Mouse (Mus musculus) retina, embryonic 14.5 days (tissue): ENCODE results near the gene Sema7a.

ENCODE experiments used
- DNase-seq: peaks from one replicate; pipeline ENCODE4 v3.0.0-alpha.2; 2015; ENCODE audit warnings: low spot score

Gene Sema7a

GRCm38 (mm10) chr9:57938225-57939055, 1.5 kb upstream of the Sema7a start:
- DNase-seq: no peak

GRCm38 (mm10) chr9:57940349-57940794, 460 bp downstream of the Sema7a start:
- peak; percentile 64 for DNase-seq

DNA sequence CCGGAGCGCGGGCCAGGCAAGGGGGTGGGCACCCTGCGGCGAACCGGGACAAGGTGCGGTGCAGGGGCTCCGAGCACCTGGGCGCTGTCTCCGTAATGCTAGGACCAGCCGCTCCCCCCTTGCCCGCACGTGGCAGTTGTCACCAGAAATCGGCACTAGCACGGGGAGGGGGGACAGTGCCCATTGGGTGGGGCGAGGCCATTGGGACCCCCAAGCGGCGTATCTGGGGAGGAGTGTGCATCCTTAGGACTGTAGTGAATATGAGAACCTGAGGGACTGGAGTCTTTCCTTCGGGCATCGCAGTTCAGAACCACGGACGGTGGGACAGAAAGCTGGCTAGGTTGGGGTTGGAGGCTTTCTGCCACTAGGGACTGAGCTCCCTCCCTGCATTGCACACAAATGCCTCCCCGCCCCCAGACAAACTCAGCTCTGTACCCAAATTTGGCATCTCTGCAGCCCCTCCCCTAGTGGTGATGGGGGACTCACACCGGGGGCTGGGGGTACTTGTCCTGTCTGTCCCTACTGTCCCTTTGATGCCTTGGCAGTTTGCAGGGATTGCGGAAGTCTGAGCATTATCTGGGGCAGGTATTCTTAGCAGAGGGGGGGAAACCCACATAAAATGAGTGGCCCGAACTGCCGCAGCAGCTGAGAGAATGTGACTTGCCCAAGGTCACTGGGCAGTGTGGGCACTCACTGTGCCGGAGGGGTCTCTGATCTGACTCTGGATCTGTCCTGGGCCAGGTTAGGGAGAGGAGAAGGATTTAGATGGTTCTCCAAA, 1.1 kb downstream of the Sema7a start:
- peak; percentile 32 for DNase-seq

- no peak for DNase-seq
Measured at GRCm38 (mm10) chr9:57942039-57942438, 2.1 kb downstream of the Sema7a start.

- no peak for DNase-seq
Measured at GRCm38 (mm10) chr9:57943067-57943466, 3.2 kb downstream of the Sema7a start.

DNA sequence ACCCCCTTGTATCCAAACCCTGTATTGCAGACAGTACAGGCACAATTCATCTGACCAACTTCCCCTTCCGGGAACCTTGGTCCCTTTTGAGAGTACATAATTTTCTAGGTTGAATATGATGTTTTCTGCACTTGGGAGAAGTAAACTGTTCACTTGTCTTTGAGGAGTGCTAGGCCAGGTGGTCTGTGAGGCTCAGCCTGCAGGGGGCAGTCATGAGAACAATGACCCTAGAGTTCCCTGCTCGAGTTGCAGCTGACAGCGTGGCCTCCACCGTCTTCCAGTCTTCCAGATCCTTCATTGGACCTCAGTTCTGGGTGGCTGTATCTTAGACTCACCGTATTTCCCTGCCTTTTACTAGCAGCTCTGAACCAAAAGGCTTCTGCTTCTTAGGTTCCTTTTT, 4.7 kb downstream of the Sema7a start:
- DNase-seq: peak; percentile 84

DNA sequence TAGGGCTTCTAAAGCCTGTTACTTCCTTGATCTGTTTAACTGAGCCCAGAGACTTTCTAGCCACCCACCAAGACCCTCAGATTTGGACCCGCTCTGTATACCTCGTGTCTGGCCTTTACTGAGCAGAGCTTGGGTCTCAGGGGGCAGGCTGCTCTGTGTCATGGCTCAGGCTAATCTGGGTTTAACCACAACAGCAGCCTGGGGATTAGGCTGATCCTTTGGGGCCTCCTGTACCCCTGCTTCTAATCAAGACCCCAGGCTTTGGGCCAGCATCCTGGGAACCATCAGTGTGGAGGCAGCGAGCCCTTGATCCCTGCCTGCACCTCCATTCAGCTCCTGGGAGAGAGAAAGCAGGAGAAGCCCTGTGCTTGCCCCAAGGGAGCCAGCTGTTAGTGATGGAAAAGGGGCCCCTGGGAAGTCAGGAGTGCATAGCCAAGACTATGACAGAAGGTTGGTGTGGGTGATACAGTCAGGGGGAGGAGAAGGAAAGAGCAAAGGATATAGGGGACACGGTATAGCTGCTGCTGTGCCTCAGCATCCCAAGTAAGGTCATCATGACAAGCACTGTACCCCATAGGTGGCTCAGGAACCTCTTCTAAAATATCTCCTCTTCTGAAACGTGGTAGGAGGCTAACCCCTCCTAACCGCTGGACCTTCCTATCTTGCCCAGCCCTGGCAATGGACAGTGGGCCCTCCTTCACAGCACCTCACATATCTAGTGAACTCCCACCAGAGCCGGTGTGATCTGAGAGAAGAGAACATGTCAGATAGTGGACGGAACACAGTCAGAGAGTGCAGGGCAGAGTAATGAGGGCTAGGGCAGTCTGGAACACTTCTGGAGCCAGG, 6.1 kb downstream of the Sema7a start:
- DNase-seq: peak; percentile 37

DNA sequence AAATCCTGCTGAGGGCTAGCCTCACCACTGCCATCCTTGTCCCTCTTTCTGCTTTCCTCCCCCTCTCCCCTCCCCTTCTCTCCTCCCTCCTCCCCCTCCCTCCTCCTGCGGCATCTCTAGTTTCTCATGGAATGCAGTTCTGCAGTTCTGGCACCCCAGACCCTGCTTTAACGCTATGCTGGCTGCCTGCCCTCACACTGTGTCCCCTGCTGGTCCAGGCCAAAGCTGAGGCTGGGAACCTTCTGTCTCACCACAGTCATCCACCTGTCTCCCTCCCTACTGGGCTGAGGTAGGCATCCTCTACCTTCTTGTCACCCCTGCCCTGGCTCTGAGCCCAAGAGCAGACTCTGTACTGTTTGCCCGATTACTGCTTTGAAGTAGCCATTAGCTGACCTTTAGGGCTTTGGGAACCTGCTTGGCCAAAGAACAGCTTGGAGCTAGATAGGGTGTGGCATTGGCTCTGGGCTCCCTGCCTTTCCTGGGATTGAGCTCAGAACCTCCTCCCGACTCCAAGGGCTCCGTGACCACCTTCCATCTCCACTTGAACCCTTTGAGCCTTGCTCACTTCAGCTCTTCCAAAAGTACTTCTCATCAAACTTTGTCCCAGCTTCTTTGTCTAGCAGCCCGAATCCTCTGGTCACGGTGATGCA, 7.6 kb downstream of the Sema7a start:
- no peak for DNase-seq

- no peak for DNase-seq
Measured at GRCm38 (mm10) chr9:57948333-57948931, 8.5 kb downstream of the Sema7a start.

GRCm38 (mm10) chr9:57949102-57949704, 9.3 kb downstream of the Sema7a start:
- DNase-seq: no peak

DNA sequence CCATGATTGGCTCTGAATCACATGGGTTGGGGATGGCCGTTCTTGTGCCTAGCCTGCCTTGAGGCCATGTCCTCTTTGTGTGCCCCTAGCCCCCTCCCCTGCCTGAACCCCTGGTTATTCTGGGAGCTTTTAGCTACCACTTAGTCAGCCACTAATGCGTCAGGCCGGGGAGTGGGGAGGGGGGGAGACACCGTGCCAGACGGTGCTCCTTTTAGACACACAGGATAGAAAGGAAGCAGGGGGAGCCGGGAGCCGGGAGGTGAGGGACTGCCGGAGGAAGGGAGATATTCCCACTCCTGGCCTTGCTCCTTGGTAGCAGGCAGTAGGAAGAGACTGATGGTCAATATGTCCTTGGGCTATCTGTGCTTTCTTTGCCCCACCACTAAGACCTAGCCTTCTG, 10.0 kb downstream of the Sema7a start:
- DNase-seq: no peak

- no peak for DNase-seq
Measured at GRCm38 (mm10) chr9:57950519-57950918, 10.6 kb downstream of the Sema7a start.

- DNase-seq: no peak
Measured at GRCm38 (mm10) chr9:57951993-57952392, 12.1 kb downstream of the Sema7a start.

GRCm38 (mm10) chr9:57954962-57955744, 15.2 kb downstream of the Sema7a start:
- DNase-seq: no peak

- DNase-seq: no peak
Measured at GRCm38 (mm10) chr9:57955764-57956163, 15.9 kb downstream of the Sema7a start.

DNA sequence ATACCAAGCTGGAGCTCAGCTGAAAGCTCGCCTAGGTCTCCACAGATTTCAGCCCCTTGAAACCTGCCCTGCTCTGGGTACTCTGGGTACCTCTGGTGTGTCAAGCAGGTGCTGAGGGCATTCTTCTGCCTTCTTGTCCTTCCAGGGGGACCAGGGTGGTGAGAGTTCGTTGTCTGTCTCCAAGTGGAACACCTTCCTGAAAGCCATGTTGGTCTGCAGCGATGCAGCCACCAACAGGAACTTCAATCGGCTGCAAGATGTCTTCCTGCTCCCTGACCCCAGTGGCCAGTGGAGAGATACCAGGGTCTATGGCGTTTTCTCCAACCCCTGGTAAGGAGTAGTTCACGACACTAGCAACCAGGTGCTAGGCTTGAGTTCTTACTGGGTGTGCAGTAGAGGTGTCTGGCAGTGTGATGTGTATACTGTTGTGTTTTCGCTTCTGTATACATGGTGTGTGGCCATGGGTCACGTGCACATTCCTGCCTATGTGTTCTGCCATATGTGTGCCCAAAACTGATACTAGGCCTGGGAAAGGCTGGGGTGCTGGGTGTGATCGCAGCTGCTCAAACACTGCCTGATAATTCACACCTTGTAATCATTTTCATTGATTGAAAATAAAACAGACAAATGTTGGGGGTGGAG, 16.4 kb downstream of the Sema7a start:
- no peak for DNase-seq

GRCm38 (mm10) chr9:57956838-57957236, 16.9 kb downstream of the Sema7a start:
- no peak for DNase-seq

GRCm38 (mm10) chr9:57958615-57959014, 18.7 kb downstream of the Sema7a start:
- no peak for DNase-seq

GRCm38 (mm10) chr9:57959399-57959798, 19.5 kb downstream of the Sema7a start:
- no peak for DNase-seq
